Mouse (Mus musculus) cerebellum, adult 2 months (tissue): ENCODE measurements around the gene Fam81a.

Source experiments
- CTCF ChIP-seq: fragments of 200-500 bp; IDR thresholded peaks from 2 replicates; pipeline ENCODE4 v1.5.1; 2011; ENCODE audit warnings: low read depth, mild to moderate bottlenecking, control low read depth, low read length, moderate library complexity, borderline replicate concordance; ENCODE audit not compliant: insufficient read depth
- POLR2A ChIP-seq: fragments of 200-500 bp; IDR thresholded peaks from 2 replicates; pipeline ENCODE4 v1.6.1; 2011; ENCODE audit warnings: low read length, control low read depth, borderline replicate concordance; ENCODE audit not compliant: insufficient read depth

DNA sequence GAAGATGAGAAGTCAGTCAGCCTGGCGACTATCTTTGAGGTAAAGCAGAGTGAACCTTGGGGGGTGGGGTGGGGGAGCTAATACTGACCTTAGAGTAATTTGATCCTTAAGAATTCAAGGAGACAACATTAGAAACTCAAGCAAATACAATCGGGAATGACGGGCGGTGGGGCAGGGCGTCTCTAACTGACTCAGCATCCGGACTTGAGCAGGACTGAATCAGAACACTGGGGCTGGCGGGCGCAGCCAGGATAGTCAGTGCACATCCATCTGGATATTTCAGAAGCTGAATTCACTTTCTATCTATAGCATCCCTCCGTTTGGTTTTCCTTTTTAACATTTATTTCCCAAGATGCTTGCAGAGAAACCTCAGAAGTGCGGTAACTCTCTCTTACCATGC, 17.7 kb upstream of the Fam81a start:
- no peak for TF ChIP-seq CTCF
- no peak for TF ChIP-seq POLR2A
